Mouse (Mus musculus): Measurements from ENCODE around the gene Sptbn4.
"Not testable (repeated sequence)": the region's sequence is repeated elsewhere in the genome, so short reads cannot be mapped to it uniquely, and the experiment has no call there.

Gene Sptbn4

GRCm38 (mm10) chr7:27447419-27448286 lies at the start of gene Sptbn4, which contains the start of gene Blvrb:
Gene Sptbn4, minus strand, starts transcription at chr7:27447686.
Gene Blvrb, plus strand, starts transcription at chr7:27447978.
- peak; percentile 97 for DNase-seq (ENCODE audit: low spot score)

- not testable (repeated sequence) for DNase-seq (ENCODE audit: low spot score)
Measured at GRCm38 (mm10) chr7:27494659-27495367, 47.3 kb upstream of the Sptbn4 start.

GRCm38 (mm10) chr7:27493450-27493849 lies 46.0 kb upstream of the Sptbn4 start:
- DNase-seq (ENCODE audit: low spot score) = no peak

GRCm38 (mm10) chr7:27493022-27493421 lies 45.5 kb upstream of the Sptbn4 start:
- DNase-seq (ENCODE audit: low spot score) = no peak

- DNase-seq (ENCODE audit: low spot score) = no peak
Measured at GRCm38 (mm10) chr7:27491856-27492255, 44.4 kb upstream of the Sptbn4 start.

- DNase-seq (ENCODE audit: low spot score) = peak; percentile 89
Measured at GRCm38 (mm10) chr7:27490543-27491329, 43.2 kb upstream of the Sptbn4 start.

GRCm38 (mm10) chr7:27490227-27490542 lies 42.7 kb upstream of the Sptbn4 start:
- no peak for DNase-seq (ENCODE audit: low spot score)

- DNase-seq (ENCODE audit: low spot score) = no peak
Measured at GRCm38 (mm10) chr7:27489270-27489869, 41.9 kb upstream of the Sptbn4 start.

- DNase-seq (ENCODE audit: low spot score) = no peak
Measured at GRCm38 (mm10) chr7:27487740-27488268, 40.3 kb upstream of the Sptbn4 start.

- peak; percentile 100 for DNase-seq (ENCODE audit: low spot score)
Measured at GRCm38 (mm10) chr7:27486770-27487697, 39.5 kb upstream of the Sptbn4 start, which contains the start of gene Sertad1. Gene Sertad1, plus strand, starts transcription at chr7:27486910.

GRCm38 (mm10) chr7:27486102-27486769 lies 38.8 kb upstream of the Sptbn4 start:
- DNase-seq (ENCODE audit: low spot score) = peak; percentile 34

GRCm38 (mm10) chr7:27483860-27484259 lies 36.4 kb upstream of the Sptbn4 start:
- no peak for DNase-seq (ENCODE audit: low spot score)

- peak; percentile 67 for DNase-seq (ENCODE audit: low spot score)
Measured at GRCm38 (mm10) chr7:27481627-27481969, 34.1 kb upstream of the Sptbn4 start.

- no peak for DNase-seq (ENCODE audit: low spot score)
Measured at GRCm38 (mm10) chr7:27480927-27481626, 33.6 kb upstream of the Sptbn4 start.

- no peak for DNase-seq (ENCODE audit: low spot score)
Measured at GRCm38 (mm10) chr7:27480506-27480905, 33.0 kb upstream of the Sptbn4 start.

GRCm38 (mm10) chr7:27479750-27480149 lies 32.3 kb upstream of the Sptbn4 start:
- no peak for DNase-seq (ENCODE audit: low spot score)

- no peak for DNase-seq (ENCODE audit: low spot score)
Measured at GRCm38 (mm10) chr7:27478561-27478960, 31.1 kb upstream of the Sptbn4 start.

- DNase-seq (ENCODE audit: low spot score) = no peak
Measured at GRCm38 (mm10) chr7:27476098-27476635, 28.7 kb upstream of the Sptbn4 start.

- DNase-seq (ENCODE audit: low spot score) = no peak
Measured at GRCm38 (mm10) chr7:27475596-27475995, 28.1 kb upstream of the Sptbn4 start.

Measured in spleen, adult 12 weeks (tissue).